Mouse (Mus musculus): ENCODE results near the gene Msrb3.

GRCm38 (mm10) chr10:120916250-120916649 is 17.3 kb upstream of the Msrb3 start:
- TF ChIP-seq HCFC1 (IDR thresholded peaks at IDR 0.05; ENCODE audit: low read depth, low read length), result no peak
- TF ChIP-seq ELF1 (IDR thresholded peaks at IDR 0.05; ENCODE audit: low read depth, low read length), result no peak
- TF ChIP-seq CTCF (IDR thresholded peaks at IDR 0.05 in 2 of 3, conservative IDR thresholded peaks at IDR 0.05 in 1 of 3; ENCODE audit: control insufficient read depth in 1 of 3, insufficient read depth in 1 of 3, low read depth in 2 of 3, low read length in 3 of 3, poor library complexity in 1 of 3, severe bottlenecking in 1 of 3), result peak; percentile 58 to 63 (median 60)
- no peak for TF ChIP-seq ZNF384 (IDR thresholded peaks at IDR 0.05; ENCODE audit: low read depth, low read length)
- TF ChIP-seq TCF12 (IDR thresholded peaks at IDR 0.05; ENCODE audit: low read depth, low read length), result no peak
- no peak for TF ChIP-seq MYC (IDR thresholded peaks at IDR 0.05; ENCODE audit: low read depth, low read length)
- no peak for TF ChIP-seq UBTF (IDR thresholded peaks at IDR 0.05; ENCODE audit: borderline replicate concordance, insufficient read depth, low read depth, low read length)
- no peak for TF ChIP-seq EP300 (IDR thresholded peaks at IDR 0.05; ENCODE audit: low read depth in 1 of 2, low read length in 2 of 2)
- TF ChIP-seq TBP (IDR thresholded peaks at IDR 0.05; ENCODE audit: low read depth, low read length), result no peak
- TF ChIP-seq SMC3 (IDR thresholded peaks at IDR 0.05; ENCODE audit: low read depth, low read length), result peak; percentile 38
- TF ChIP-seq CHD1 (IDR thresholded peaks at IDR 0.05; ENCODE audit: low read depth, low read length), result no peak
- no peak for TF ChIP-seq MAX (IDR thresholded peaks at IDR 0.05; ENCODE audit: low read length)
- no peak for TF ChIP-seq NELFE (IDR thresholded peaks at IDR 0.05; ENCODE audit: low read depth, low read length)

Measured in MEL (cell line).